Comparison of ENCODE assay signal across 18 mouse cellular contexts in the genomic region with DNA sequence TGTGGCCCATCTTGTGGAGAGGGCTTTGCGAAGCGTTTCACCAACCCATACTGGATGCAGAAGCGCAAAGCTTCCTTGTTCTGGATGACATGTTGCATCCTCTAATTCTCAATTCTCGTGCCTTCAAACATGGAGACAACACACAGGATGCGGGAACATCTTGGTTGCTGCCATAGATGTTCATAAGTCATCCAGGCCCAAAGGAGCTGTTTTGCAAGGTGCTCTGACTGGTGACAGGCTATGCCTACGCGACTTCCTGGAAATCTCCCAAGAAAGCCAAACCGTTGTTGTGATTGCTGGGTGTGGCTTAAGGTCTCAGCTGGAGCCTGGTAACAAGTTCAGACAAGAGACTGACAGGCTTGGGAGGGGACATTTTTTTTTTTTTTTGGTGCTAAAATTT. TPM values are rescaled to one million over a fixed set of nuclear protein-coding genes. Genes with fewer than 3 reads are reported as not detected.
"Had no signal": no experiment of that assay in that cellular context is flagged by ENCODE, and none has a peak within 500 bp of the region (broad histone marks: within the 10 kb centered on the region; RNA-seq: fewer than 3 reads in every experiment).

No protein-coding gene starts in this region.

- DNase-seq: kidney, adult 11 months; kidney, adult 9 months; kidney, postnatal 36 days; layer of hippocampus, adult 9-11 months; layer of hippocampus, postnatal 36 days; lung, adult 2 months; lung, postnatal 14 days; right cerebral cortex, postnatal 14 days; thymus, postnatal 4 days had no signal

- H3K4me3 ChIP-seq: megakaryocyte, embryonic 14.5 days had no signal

- H3K27ac ChIP-seq: kidney, postnatal 0 days; limb, embryonic 13.5 days; liver, embryonic 14.5 days; macrophage; midbrain, embryonic 12.5 days; stomach, embryonic 15.5 days had no signal

- H3K9ac ChIP-seq: liver, embryonic 14.5 days; midbrain, embryonic 12.5 days; stomach, embryonic 15.5 days had no signal

- H3K9me3 ChIP-seq: limb, embryonic 13.5 days; midbrain, embryonic 12.5 days; stomach, embryonic 15.5 days had no signal

- H3K36me3 ChIP-seq: limb, embryonic 13.5 days; midbrain, embryonic 12.5 days; stomach, embryonic 15.5 days had no signal

RNA-seq across cellular contexts. Expression of gene Ccna1, which starts 1.1 kb away (rescaled TPM):
- total RNA-seq: liver, adult 2 months had no signal
- polyA plus RNA-seq: liver, adult 2 months; macrophage; spleen, adult 2 months had no signal
